Mouse (Mus musculus): ENCODE results near the gene Mical2. TPM values are rescaled to one million over a fixed set of nuclear protein-coding genes. Genes with fewer than 3 reads are reported as not detected.

The Mical2 gene
- total RNA-seq, 2 experiments from 2014 or later: 0.46 to 0.52 TPM

DNA sequence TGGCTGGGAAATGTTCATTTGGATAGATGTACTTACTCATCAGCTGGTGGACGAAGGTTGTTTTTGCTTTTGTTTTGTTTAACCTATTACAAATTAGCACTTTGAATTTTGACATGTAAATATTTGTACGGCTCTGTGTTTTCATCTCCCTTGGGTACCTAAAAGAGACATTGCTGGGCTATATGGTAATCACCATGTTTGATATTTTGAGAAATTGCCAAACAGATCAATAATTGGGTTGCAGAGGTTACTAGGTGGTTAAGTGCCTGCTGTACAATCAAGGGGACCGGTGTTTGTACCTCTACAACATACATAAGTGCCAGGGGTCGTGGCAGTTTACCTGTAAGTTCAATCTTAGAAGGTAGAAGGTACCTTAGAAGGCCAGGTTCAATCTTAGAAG is 220.8 kb downstream of the Mical2 start:
- ATAC-seq (replicated peaks; ENCODE audit: poor library complexity): no peak

- no peak for ATAC-seq (replicated peaks; ENCODE audit: poor library complexity)
Observed at GRCm38 (mm10) chr7:112449954-112450700, 224.5 kb downstream of the Mical2 start.

- no peak for ATAC-seq (replicated peaks; ENCODE audit: poor library complexity)
Observed at GRCm38 (mm10) chr7:112452471-112452870, 226.8 kb downstream of the Mical2 start.

- no peak for ATAC-seq (replicated peaks; ENCODE audit: poor library complexity)
Observed at GRCm38 (mm10) chr7:112453805-112454214, 228.2 kb downstream of the Mical2 start.

- no peak for ATAC-seq (replicated peaks; ENCODE audit: poor library complexity)
Observed at GRCm38 (mm10) chr7:112454380-112454779, 228.7 kb downstream of the Mical2 start.

DNA sequence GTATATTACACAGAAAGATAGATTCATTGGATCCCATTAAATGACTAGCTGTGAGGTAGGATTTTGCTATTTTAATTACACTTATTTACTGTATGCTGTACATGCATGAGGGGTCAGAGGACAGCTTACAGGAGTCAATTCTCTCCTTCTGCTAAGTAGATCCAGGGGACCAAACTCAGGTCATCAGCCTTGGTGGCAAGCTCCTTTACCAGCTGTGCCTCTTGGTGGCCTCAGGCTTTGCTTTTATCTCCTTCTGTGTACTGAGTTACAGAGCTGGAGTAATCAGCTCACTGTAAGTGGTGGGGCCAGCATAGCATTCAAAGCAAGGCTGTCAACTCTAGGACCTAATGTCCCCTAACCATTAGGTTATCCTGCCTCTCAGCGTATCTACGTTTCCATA is 229.3 kb downstream of the Mical2 start:
- no peak for ATAC-seq (replicated peaks; ENCODE audit: poor library complexity)

DNA sequence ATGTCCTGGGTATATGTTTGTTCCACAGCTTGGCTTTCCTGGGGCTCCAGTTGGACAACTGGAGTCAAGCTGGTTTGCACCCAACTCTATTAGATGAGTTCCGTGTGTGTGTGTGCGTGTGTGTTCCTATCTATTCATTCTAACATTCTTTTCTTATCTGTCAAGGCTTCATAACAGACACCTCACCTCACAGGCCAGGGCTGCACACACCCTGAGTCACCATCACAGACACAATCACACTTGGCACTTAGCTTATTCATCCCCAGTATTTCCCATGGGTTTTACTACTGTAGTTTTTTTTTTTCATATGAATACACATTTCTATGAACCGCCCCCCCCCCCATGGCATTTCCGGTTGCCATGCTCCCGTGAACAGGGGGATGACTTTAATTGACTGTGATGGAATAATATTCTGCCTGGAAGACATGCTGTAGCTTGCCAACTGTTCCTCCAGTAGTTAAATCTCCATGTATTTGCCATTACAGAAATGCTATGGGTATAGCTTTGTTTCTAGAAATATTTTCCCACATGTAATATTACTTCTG is 230.0 kb downstream of the Mical2 start:
- ATAC-seq (replicated peaks; ENCODE audit: poor library complexity): no peak

GRCm38 (mm10) chr7:112457373-112457772 is 231.7 kb downstream of the Mical2 start:
- no peak for ATAC-seq (replicated peaks; ENCODE audit: poor library complexity)

GRCm38 (mm10) chr7:112457920-112458319 is 232.3 kb downstream of the Mical2 start:
- no peak for ATAC-seq (replicated peaks; ENCODE audit: poor library complexity)

GRCm38 (mm10) chr7:112458440-112458839 is 232.8 kb downstream of the Mical2 start:
- ATAC-seq (replicated peaks; ENCODE audit: poor library complexity): no peak

Other genes with a start within 250 kb of the Mical2 start
- 58.0 and 58.5 TPM in 2 replicates for gene Usp47, start 202.4 kb upstream of the Mical2 start, total RNA-seq (2015)
- 112 and 133 TPM in 2 replicates for gene Usp47, start 202.4 kb upstream of the Mical2 start, total RNA-seq (2017)
- 0.07 TPM in 1 of 2 replicates, not detected in the other for gene Dkk3, start 66.8 kb upstream of the Mical2 start, total RNA-seq (2015)
- not detected in 2 replicates for gene Dkk3, start 66.8 kb upstream of the Mical2 start, total RNA-seq (2017)
- gene Parva, start 201.6 kb downstream of the Mical2 start, total RNA-seq (2015): not detected in 2 replicates
- not detected in 2 replicates for gene Parva, start 201.6 kb downstream of the Mical2 start, total RNA-seq (2017)

Data from megakaryocyte progenitor cell, adult 5-6 weeks (primary cell).